Mouse (Mus musculus): ENCODE data around the gene Nck2.

GRCm38 (mm10) chr1:43566677-43567377 lies 122.4 kb downstream of the Nck2 start:
- TF ChIP-seq CTCF (IDR thresholded peaks at IDR 0.05; ENCODE audit: control insufficient read depth, insufficient read depth, low read length): no peak
- no peak for TF ChIP-seq POLR2A (IDR thresholded peaks at IDR 0.05; ENCODE audit: borderline replicate concordance, control insufficient read depth, low read depth, low read length)

Measured in bone marrow, adult 2 months (tissue).